Mouse (Mus musculus) myocyte (in vitro differentiated cells): ENCODE results near the gene Lrmda.

Experiments
- MAX ChIP-seq: IDR thresholded peaks from one replicate; pipeline ENCODE4 v1.6.1; 2011; ENCODE audit warnings: low read depth, mild to moderate bottlenecking, control low read depth
- POLR2A ChIP-seq: IDR thresholded peaks from one replicate; pipeline ENCODE4 v1.6.1; 2011; ENCODE audit warnings: low read depth, mild to moderate bottlenecking, control low read depth, moderate library complexity; ENCODE audit not compliant: insufficient read length

DNA sequence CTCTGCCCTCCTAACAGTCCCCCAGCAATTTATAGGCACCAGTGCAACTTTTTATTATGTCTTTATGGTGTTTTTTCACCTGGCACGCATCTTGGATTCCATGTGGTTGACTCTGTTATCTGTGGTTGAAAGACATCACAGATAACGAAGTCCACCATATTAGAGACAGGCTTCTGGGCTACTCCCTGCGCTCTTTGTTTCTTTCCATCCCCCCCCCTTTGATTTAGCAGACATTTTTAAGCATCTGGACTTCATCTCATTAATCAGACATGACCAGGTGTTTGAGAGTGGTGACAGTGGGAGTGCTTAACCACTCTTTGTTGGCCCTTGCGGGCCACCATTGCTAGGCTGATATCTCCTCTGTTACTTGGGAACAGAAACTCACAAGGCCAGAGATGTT, 71.8 kb downstream of the Lrmda start:
- TF ChIP-seq MAX: no peak
- TF ChIP-seq POLR2A: no peak
